Mouse (Mus musculus): ENCODE measurements at regions not wholly inside any gene's neighbourhood (a gene's known extent, or its start where the extent isn't known, plus 50 kb on each side); places are given as distances from the start of the nearest gene placed in this dataset.

- no peak overlapping the region for H3K9ac ChIP-seq
- no peaks in the 10 kb centered on the region for H3K36me3 ChIP-seq (replicated peaks)
- no peak overlapping the region for H3K27ac ChIP-seq
- H3K9me3 ChIP-seq = no peaks in the 10 kb centered on the region
- H3K27me3 ChIP-seq = no peaks in the 10 kb centered on the region
- H3K4me1 ChIP-seq = no peaks in the 10 kb centered on the region
- ATAC-seq (ENCODE audit: low FRiP score) = no peak
- no peak overlapping the region for H3K4me3 ChIP-seq (replicated peaks)
- H3K4me2 ChIP-seq = no peak overlapping the region
These were observed 472.1 kb downstream of the Nup35 start for GRCm38 (mm10) chr2:81089121-81089520.

- no peak for ATAC-seq (ENCODE audit: low FRiP score)
- Histone ChIP-seq H3K4me3 (replicated peaks) (no peak overlapping the region), H3K4me2 (no peak overlapping the region), H3K9ac (no peak overlapping the region), H3K4me1 (no peaks in the 10 kb centered on the region), H3K36me3 (replicated peaks) (no peaks in the 10 kb centered on the region), H3K9me3 (no peaks in the 10 kb centered on the region), H3K27me3 (no peaks in the 10 kb centered on the region), H3K27ac (no peak overlapping the region)
- WGBS = 73% methylated on average over 3 of the region's 3 CpGs
These were observed 488.8 kb downstream of the Nup35 start for GRCm38 (mm10) chr2:81105834-81106233.

- H3K27ac ChIP-seq = no peak overlapping the region
- no peak for ATAC-seq (ENCODE audit: low FRiP score)
- 88% methylated on average over 2 of the region's 2 CpGs for WGBS
These were observed 501.7 kb downstream of the Nup35 start for GRCm38 (mm10) chr2:81118757-81119156.

GRCm38 (mm10) chr2:81120460-81121051 lies 503.5 kb downstream of the Nup35 start:
- Histone ChIP-seq H3K9ac (no peak overlapping the region), H3K4me3 (replicated peaks) (no peak overlapping the region), H3K27me3 (no peaks in the 10 kb centered on the region), H3K4me2 (no peak overlapping the region), H3K36me3 (replicated peaks) (no peaks in the 10 kb centered on the region), H3K27ac (no peak overlapping the region), H3K4me1 (no peaks in the 10 kb centered on the region), H3K9me3 (no peaks in the 10 kb centered on the region)
- WGBS = 79% methylated on average over 2 of the region's 2 CpGs
- no peak for ATAC-seq (ENCODE audit: low FRiP score)

More at GRCm38 (mm10) chr2:81118757-81119156, 501.7 kb downstream of the Nup35 start:
- no peak overlapping the region for H3K9ac ChIP-seq
- H3K4me1 ChIP-seq = no peaks in the 10 kb centered on the region
- H3K27me3 ChIP-seq = no peaks in the 10 kb centered on the region
- no peaks in the 10 kb centered on the region for H3K9me3 ChIP-seq
- H3K4me3 ChIP-seq (replicated peaks) = no peak overlapping the region
- H3K4me2 ChIP-seq = no peak overlapping the region
- no peaks in the 10 kb centered on the region for H3K36me3 ChIP-seq (replicated peaks)

- no peak for ATAC-seq (ENCODE audit: low FRiP score)
These were observed 519.5 kb downstream of the Nup35 start for GRCm38 (mm10) chr2:81136473-81137082.

GRCm38 (mm10) chr2:81143600-81143999 lies 526.6 kb downstream of the Nup35 start:
- Histone ChIP-seq H3K4me3 (replicated peaks) (no peak overlapping the region), H3K9me3 (no peaks in the 10 kb centered on the region), H3K4me2 (no peak overlapping the region), H3K4me1 (peaks cover 3% of the 10 kb centered on the region; the same call in 1 of the 2 replicates), H3K9ac (no peak overlapping the region), H3K27ac (no peak overlapping the region), H3K36me3 (replicated peaks) (no peaks in the 10 kb centered on the region), H3K27me3 (0 out of 2 replicates have a peak, but pooled peaks cover 2% of the 10 kb centered on the region)
- peak; percentile 53; the same call in 1 of the 2 replicates for ATAC-seq (ENCODE audit: low FRiP score)
- WGBS = 37% methylated on average over 4 of the region's 4 CpGs

More at GRCm38 (mm10) chr2:81136473-81137082, 519.5 kb downstream of the Nup35 start:
- no peaks in the 10 kb centered on the region for H3K36me3 ChIP-seq (replicated peaks)
- 0 out of 2 replicates have a peak, but pooled peaks cover 1% of the 10 kb centered on the region for H3K27me3 ChIP-seq
- no peak overlapping the region for H3K27ac ChIP-seq
- no peak overlapping the region for H3K9ac ChIP-seq
- H3K9me3 ChIP-seq = no peaks in the 10 kb centered on the region
- no peak overlapping the region for H3K4me2 ChIP-seq
- H3K4me3 ChIP-seq (replicated peaks) = no peak overlapping the region
- WGBS = 86% methylated on average over 2 of the region's 2 CpGs
- H3K4me1 ChIP-seq = no peaks in the 10 kb centered on the region

- H3K27me3 ChIP-seq = 0 out of 2 replicates have a peak, but pooled peaks cover 2% of the 10 kb centered on the region
- H3K36me3 ChIP-seq (replicated peaks) = no peaks in the 10 kb centered on the region
- no peak overlapping the region for H3K4me2 ChIP-seq
- no peak overlapping the region for H3K4me3 ChIP-seq (replicated peaks)
- H3K9me3 ChIP-seq = no peaks in the 10 kb centered on the region
- H3K9ac ChIP-seq = no peak overlapping the region
- H3K27ac ChIP-seq = no peak overlapping the region
- peaks cover 3% of the 10 kb centered on the region; the same call in 1 of the 2 replicates for H3K4me1 ChIP-seq
- ATAC-seq (ENCODE audit: low FRiP score) = no peak
- WGBS = 95% methylated on average over 1 of the region's 1 CpGs
These were observed 529.4 kb downstream of the Nup35 start for GRCm38 (mm10) chr2:81146458-81146857.

- 95% methylated on average over 1 of the region's 1 CpGs for WGBS
- no peak for ATAC-seq (ENCODE audit: low FRiP score)
- Histone ChIP-seq H3K4me2 (no peak overlapping the region), H3K4me1 (peaks cover 3% of the 10 kb centered on the region; the same call in 1 of the 2 replicates), H3K9me3 (no peaks in the 10 kb centered on the region), H3K36me3 (replicated peaks) (no peaks in the 10 kb centered on the region), H3K27ac (no peak overlapping the region), H3K9ac (no peak overlapping the region), H3K4me3 (replicated peaks) (no peak overlapping the region), H3K27me3 (no peaks in the 10 kb centered on the region)
These were observed 531.1 kb downstream of the Nup35 start for GRCm38 (mm10) chr2:81148112-81148511.

- no peak overlapping the region for H3K4me3 ChIP-seq (replicated peaks)
These were observed 565.4 kb downstream of the Nup35 start for GRCm38 (mm10) chr2:81182421-81182820.

GRCm38 (mm10) chr2:81185976-81186375 lies 568.9 kb downstream of the Nup35 start:
- H3K4me1 ChIP-seq = no peaks in the 10 kb centered on the region
- H3K9ac ChIP-seq = no peak overlapping the region
- H3K27me3 ChIP-seq = no peaks in the 10 kb centered on the region

More at GRCm38 (mm10) chr2:81182421-81182820, 565.4 kb downstream of the Nup35 start:
- Histone ChIP-seq H3K9me3 (no peaks in the 10 kb centered on the region), H3K4me1 (no peaks in the 10 kb centered on the region), H3K27ac (no peak overlapping the region), H3K36me3 (replicated peaks) (no peaks in the 10 kb centered on the region), H3K27me3 (no peaks in the 10 kb centered on the region), H3K9ac (no peak overlapping the region), H3K4me2 (no peak overlapping the region)
- 92% methylated on average over 2 of the region's 2 CpGs for WGBS
- no peak for ATAC-seq (ENCODE audit: low FRiP score)

GRCm38 (mm10) chr2:81190831-81191230 lies 573.8 kb downstream of the Nup35 start:
- no peaks in the 10 kb centered on the region for H3K4me1 ChIP-seq
- H3K4me3 ChIP-seq (replicated peaks) = no peak overlapping the region
- 77% methylated on average over 1 of the region's 1 CpGs for WGBS
- no peak overlapping the region for H3K27ac ChIP-seq
- no peak overlapping the region for H3K4me2 ChIP-seq
- H3K9me3 ChIP-seq = no peaks in the 10 kb centered on the region
- no peak for ATAC-seq (ENCODE audit: low FRiP score)
- H3K27me3 ChIP-seq = no peaks in the 10 kb centered on the region
- H3K36me3 ChIP-seq (replicated peaks) = no peaks in the 10 kb centered on the region
- no peak overlapping the region for H3K9ac ChIP-seq

More at GRCm38 (mm10) chr2:81185976-81186375, 568.9 kb downstream of the Nup35 start:
- Histone ChIP-seq H3K4me3 (replicated peaks) (no peak overlapping the region), H3K4me2 (no peak overlapping the region), H3K27ac (no peak overlapping the region), H3K9me3 (no peaks in the 10 kb centered on the region), H3K36me3 (replicated peaks) (no peaks in the 10 kb centered on the region)
- ATAC-seq (ENCODE audit: low FRiP score) = no peak

- H3K4me1 ChIP-seq = no peaks in the 10 kb centered on the region
- H3K27ac ChIP-seq = no peak overlapping the region
- H3K4me2 ChIP-seq = no peak overlapping the region
- no peak overlapping the region for H3K4me3 ChIP-seq (replicated peaks)
- ATAC-seq (ENCODE audit: low FRiP score) = no peak
- no peaks in the 10 kb centered on the region for H3K27me3 ChIP-seq
- no peaks in the 10 kb centered on the region for H3K36me3 ChIP-seq (replicated peaks)
- no peaks in the 10 kb centered on the region for H3K9me3 ChIP-seq
- no peak overlapping the region for H3K9ac ChIP-seq
These were observed 583.5 kb downstream of the Nup35 start for GRCm38 (mm10) chr2:81200541-81200940.
